8 mouse cellular contexts compared by ENCODE assay signal in the genomic region with DNA sequence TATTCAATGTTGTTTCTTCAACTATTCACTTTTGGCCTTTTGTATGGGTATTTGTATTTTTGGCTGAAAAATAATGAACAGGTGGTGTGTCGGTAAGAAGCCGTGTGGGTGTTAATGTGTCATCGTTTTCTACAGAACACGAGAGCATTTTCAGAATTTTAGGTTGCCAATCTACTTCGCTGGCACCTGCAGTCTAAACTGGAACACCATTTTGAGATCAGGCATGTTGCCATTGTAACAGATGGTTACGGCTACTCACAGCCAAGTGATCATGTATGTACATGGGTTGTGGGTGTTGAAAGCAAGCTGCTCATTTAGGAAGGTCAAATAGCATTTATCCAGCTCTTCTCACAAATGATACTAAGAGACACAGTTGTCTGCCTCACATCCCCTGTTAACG.
A peak's percentile ranks its signal among the peaks of the same experiment; 100 is the strongest.
DNase-seq lines count a peak whose midpoint lies in the region.
"Had no signal": no experiment of that assay in that cellular context is flagged by ENCODE, and none has a peak within 500 bp of the region (broad histone marks: within the 10 kb centered on the region; RNA-seq: fewer than 3 reads in every experiment).

No protein-coding gene starts in this region.

- peak; percentile 56 for DNase-seq in brain, embryonic 18.5 days (ENCODE audit: low read depth, low spot score)
- DNase-seq in cerebellum, adult 11-12 months, result peak; percentile 94
- DNase-seq in layer of hippocampus, adult 11-12 months (ENCODE audit: low spot score), result peak; percentile 79
- DNase-seq in left cerebral cortex, adult 9 months (ENCODE audit: low spot score in 2 of 2), result peak; percentile 1 to 54
- DNase-seq in liver, result no peak
- DNase-seq in adrenal gland, adult 2 months, result no peak
- DNase-seq in ovary, adult 18-20 months (ENCODE audit: low spot score), result no peak
- DNase-seq: thymus, adult 2 months had no signal

Comparison
In these comparisons a context has a peak if more than half of its experiments do, and no peak if none do; other contexts are left out.
1. DNase-seq: peak in brain, embryonic 18.5 days (single experiment), cerebellum, adult 11-12 months (single experiment), layer of hippocampus, adult 11-12 months (single experiment) and left cerebral cortex, adult 9 months (2 of 2); none in liver (single experiment), adrenal gland, adult 2 months (single experiment) and ovary, adult 18-20 months (single experiment).